Mouse (Mus musculus) liver, embryonic 14.5 days (tissue): ENCODE data around the gene Rph3a. TPM values are rescaled to one million over a fixed set of nuclear protein-coding genes. Genes with fewer than 3 reads are reported as not detected.

Experiments used
- ATAC-seq: fragments of 200-750 bp; cut with Nextera tagmentation; 2 replicates; pipeline ENCODE4 v1.8.0; 2017; ENCODE audit warnings: moderate number of reproducible peaks, mild to moderate bottlenecking, moderate library complexity; ENCODE audit not compliant: insufficient read depth
- DNase-seq, 3 experiments: peaks; one replicate each; pipeline ENCODE4 v3.0.0-alpha.2; 2012 to 2013; ENCODE audit warnings: low read depth in 3 of 3, low spot score in 3 of 3
- H3K27ac ChIP-seq: fragments of 300-500 bp; sonication (generic); 2 replicates; pipeline ENCODE4 v1.5.1; 2014; ENCODE audit warnings: moderate library complexity, mild to moderate bottlenecking, control low read depth, inconsistent platforms
- H3K27me3 ChIP-seq: fragments of 300-500 bp; sonication (generic); 2 replicates; pipeline ENCODE4 v1.6.1; 2014; ENCODE audit warnings: mild to moderate bottlenecking, low read length, moderate library complexity; ENCODE audit not compliant: control insufficient read depth, insufficient read depth
- H3K36me3 ChIP-seq: fragments of 300-500 bp; sonication (generic); replicated peaks from 2 replicates; pipeline ENCODE4 v1.6.1; 2014; ENCODE audit warnings: low read depth; ENCODE audit not compliant: control insufficient read depth, insufficient read depth
- H3K4me1 ChIP-seq, 2 experiments: fragments of 200-500 bp in 1 of 2; fragments of 300-500 bp in 1 of 2; sonication (generic) in 1 of 2; replicated peaks; 2 replicates each; pipeline ENCODE4 v1.6.1; 2012 to 2014; ENCODE audit warnings: antibody characterized with exemption in 1 of 2, inconsistent platforms in 1 of 2, low read length in 1 of 2; ENCODE audit not compliant: control insufficient read depth in 2 of 2, insufficient read depth in 2 of 2
- H3K4me2 ChIP-seq: fragments of 300-500 bp; sonication (generic); 2 replicates; pipeline ENCODE4 v1.6.1; 2014; ENCODE audit warnings: low read depth, mild to moderate bottlenecking, control low read depth, moderate library complexity
- H3K4me3 ChIP-seq, 2 experiments: fragments of 200-500 bp in 1 of 2; fragments of 300-500 bp in 1 of 2; sonication (generic) in 1 of 2; 2 replicates each; pipeline ENCODE4 v1.5.1; 2012 to 2014; ENCODE audit warnings: low read depth in 2 of 2, low read length in 2 of 2, mild to moderate bottlenecking in 2 of 2, control low read depth in 1 of 2, inconsistent platforms in 1 of 2, moderate library complexity in 1 of 2; ENCODE audit not compliant: insufficient read depth in 1 of 2
- H3K9ac ChIP-seq: fragments of 300-500 bp; sonication (generic); replicated peaks from 2 replicates; pipeline ENCODE4 v1.6.1; 2014; ENCODE audit warnings: mild to moderate bottlenecking, control low read depth, moderate library complexity
- H3K9me3 ChIP-seq: fragments of 300-500 bp; sonication (generic); 2 replicates; pipeline ENCODE4 v1.6.1; 2016; ENCODE audit warnings: low read length, mixed read lengths; ENCODE audit not compliant: control insufficient read depth
- CTCF ChIP-seq: IDR thresholded peaks from 2 replicates; pipeline ENCODE4 v1.5.1; 2016; ENCODE audit warnings: antibody characterized with exemption, low read depth, control low read depth
- EP300 ChIP-seq: IDR thresholded peaks from 2 replicates; pipeline ENCODE4 v1.6.1; 2016; ENCODE audit warnings: antibody characterized with exemption, low read depth
- WGBS: fragments of 180-500 bp; shearing (Covaris S2); extraction: QIAGEN DNeasy Blood & Tissue Kit; methylation state at CpG from one replicate; pipeline ENCODE4 v1.1.7; 2014; ENCODE audit not compliant: insufficient replicate concordance; 5-methylcytosine and 5-hydroxymethylcytosine counted together
- polyA plus RNA-seq, 2 experiments: library from polyadenylated mRNA; depleted of rRNA in 1 of 2; stranded (reverse) in 1 of 2; unstranded in 1 of 2; fragments of >200 nt; fragmentation: Nextera tagmentation in 1 of 2; extraction: Ambion mirVana in 1 of 2; gene quantifications; 2 replicates each; pipeline versions ENCODE4 v1.2.1 to v1.2.3; 2012 to 2014

Gene Rph3a
- polyA plus RNA-seq, 2 experiments = not detected

DNA sequence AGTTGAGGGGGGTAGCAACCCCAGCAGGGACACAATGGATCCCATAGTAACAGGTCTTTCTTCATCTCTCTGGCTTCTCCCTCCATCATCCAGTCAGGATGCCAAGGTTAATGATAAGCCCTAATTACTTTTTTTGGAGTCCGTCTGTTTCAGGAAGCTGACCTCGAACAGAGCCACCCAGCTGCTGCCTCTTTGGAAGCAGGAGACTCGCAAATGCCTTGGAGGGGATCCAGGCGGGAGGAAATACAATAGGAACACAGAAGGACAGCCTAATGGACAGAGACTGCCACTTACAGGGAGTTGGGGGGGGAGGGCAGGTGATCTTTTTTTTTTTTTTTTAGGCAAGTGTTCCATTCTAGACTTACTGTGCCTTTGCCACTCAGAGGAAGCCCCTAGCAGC is 40.2 kb downstream of the Rph3a start:
- TF ChIP-seq EP300 (no peak), CTCF (no peak)
- Histone ChIP-seq H3K4me3 (no peak overlapping the region), H3K9me3 (no peaks in the 10 kb centered on the region), H3K4me2 (no peak overlapping the region), H3K4me1 (no peaks in the 10 kb centered on the region), H3K27me3 (no peaks in the 10 kb centered on the region), H3K36me3 (no peaks in the 10 kb centered on the region), H3K9ac (no peak overlapping the region), H3K27ac (no peak overlapping the region)
- DNase-seq = no peak
- ATAC-seq = no peak
- 33% methylated on average over 4 of the region's 4 CpGs for WGBS

DNA sequence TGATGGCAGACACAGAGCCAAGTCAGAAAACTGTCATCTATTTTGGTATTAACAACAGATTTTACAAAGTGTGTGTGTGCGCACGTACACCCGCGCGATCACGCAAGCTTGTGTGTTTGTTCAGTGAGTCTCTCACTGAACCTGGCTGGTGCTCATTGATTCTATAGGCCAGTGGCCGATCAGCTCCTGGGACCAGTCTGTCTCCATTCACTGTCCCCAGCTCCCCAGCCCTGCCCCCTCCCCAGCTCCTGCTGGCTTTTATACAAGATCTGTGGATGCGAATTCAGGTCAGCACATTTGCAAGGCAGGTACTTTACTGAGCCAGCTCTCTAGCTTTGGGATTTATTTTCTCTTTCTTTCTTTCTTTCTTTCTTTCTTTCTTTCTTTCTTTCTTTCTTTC is 41.1 kb downstream of the Rph3a start:
- no peak overlapping the region for H3K4me2 ChIP-seq
- H3K27me3 ChIP-seq = no peaks in the 10 kb centered on the region
- TF ChIP-seq EP300 (no peak), CTCF (no peak)
- 79% methylated on average over 8 of the region's 8 CpGs for WGBS
- DNase-seq (no peak), ATAC-seq (no peak)
- no peaks in the 10 kb centered on the region for H3K36me3 ChIP-seq
- no peaks in the 10 kb centered on the region for H3K9me3 ChIP-seq
- H3K4me3 ChIP-seq = no peak overlapping the region
- no peaks in the 10 kb centered on the region for H3K4me1 ChIP-seq
- H3K27ac ChIP-seq = no peak overlapping the region
- no peak overlapping the region for H3K9ac ChIP-seq

DNA sequence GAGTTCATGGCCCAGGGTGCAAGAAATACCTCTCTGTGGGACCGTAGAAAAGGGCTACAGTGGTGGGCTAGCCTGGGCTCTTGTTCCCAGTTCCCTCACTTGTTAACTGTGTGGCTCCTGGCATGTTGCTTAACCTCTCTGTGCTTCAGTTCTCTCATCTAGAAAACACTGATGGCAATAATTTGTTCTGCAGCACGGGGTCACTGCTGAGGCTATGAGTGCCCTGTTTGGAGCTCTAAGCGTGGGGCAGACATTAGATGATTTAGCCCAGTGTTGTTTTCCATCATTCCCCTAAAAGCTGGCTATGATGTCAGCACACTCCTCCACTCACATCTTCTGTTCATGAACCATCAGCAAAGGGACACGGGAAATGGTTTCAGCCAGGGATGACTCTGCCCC is 41.8 kb downstream of the Rph3a start:
- Histone ChIP-seq H3K4me2 (no peak overlapping the region), H3K27ac (no peak overlapping the region), H3K27me3 (no peaks in the 10 kb centered on the region), H3K9ac (no peak overlapping the region), H3K4me3 (no peak overlapping the region), H3K4me1 (no peaks in the 10 kb centered on the region), H3K36me3 (no peaks in the 10 kb centered on the region), H3K9me3 (no peaks in the 10 kb centered on the region)
- TF ChIP-seq CTCF = no peak
- no peak for TF ChIP-seq EP300
- WGBS = 51% methylated on average over 4 of the region's 4 CpGs
- no peak for ATAC-seq
- DNase-seq = no peak

DNA sequence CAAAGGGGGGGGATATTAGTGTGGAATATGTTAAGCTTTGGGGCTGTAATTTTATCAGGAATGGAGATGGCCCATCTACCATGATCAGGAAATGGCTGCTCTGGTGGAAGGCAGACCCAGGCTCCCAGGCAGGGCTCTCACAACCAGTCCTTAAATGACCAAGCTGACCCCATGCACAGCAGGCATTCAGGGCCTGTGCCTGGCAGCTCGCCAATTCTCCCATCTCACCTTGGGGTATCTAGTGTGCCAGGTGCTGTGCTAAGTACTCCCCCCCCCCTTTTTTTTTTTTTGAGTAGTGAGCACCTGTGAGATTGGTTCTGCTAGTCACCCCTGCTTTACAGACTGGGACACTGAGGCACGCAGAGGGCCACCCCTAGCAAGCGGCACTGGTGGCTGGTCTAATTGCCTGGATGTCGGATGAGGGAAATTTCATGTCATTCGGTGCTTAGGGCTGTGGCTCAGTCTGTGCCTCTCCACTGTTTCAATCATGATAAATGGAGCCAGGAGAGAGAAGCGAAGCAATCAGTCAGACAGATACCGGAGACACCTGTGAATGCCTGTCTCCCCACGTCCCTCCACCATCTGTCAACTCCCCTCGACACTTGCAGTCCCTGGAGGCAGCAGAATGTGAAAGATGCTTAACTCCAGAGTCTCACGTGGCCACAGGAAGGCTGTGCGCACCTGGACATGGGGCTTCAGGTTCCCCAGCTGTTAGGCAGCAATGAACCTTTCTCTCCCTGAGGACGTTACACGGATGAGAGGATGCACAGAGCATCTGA is 42.3 kb downstream of the Rph3a start:
- H3K36me3 ChIP-seq = no peaks in the 10 kb centered on the region
- no peaks in the 10 kb centered on the region for H3K9me3 ChIP-seq
- H3K9ac ChIP-seq = no peak overlapping the region
- no peak for ATAC-seq
- no peak for DNase-seq
- no peak for TF ChIP-seq CTCF
- no peak for TF ChIP-seq EP300
- H3K4me2 ChIP-seq = no peak overlapping the region
- no peaks in the 10 kb centered on the region for H3K4me1 ChIP-seq
- no peak overlapping the region for H3K4me3 ChIP-seq
- H3K27me3 ChIP-seq = no peaks in the 10 kb centered on the region
- H3K27ac ChIP-seq = no peak overlapping the region
- 65% methylated on average over 13 of the region's 13 CpGs for whole genome bisulfite sequencing

DNA sequence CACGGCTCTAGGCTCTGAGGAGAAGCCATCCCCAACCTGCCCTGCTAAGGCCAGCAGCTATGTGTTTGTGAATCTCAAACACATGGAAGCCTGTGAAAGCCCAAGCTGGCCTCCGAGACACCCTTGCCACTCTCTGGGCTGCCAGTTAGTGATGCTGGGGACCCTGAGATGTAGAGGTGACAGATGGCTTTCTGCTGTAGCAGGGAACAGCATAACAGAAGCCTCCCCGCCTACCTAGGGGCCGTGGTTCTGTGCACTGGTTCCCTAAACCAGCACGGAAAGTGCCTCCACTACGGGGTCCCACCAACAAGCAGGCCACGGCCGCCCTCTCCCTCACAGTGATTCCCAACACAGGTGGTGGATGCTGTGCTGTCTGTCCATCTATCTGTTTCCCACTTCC is 43.0 kb downstream of the Rph3a start:
- Histone ChIP-seq H3K27me3 (no peaks in the 10 kb centered on the region), H3K36me3 (no peaks in the 10 kb centered on the region), H3K4me3 (no peak overlapping the region), H3K9me3 (no peaks in the 10 kb centered on the region), H3K27ac (no peak overlapping the region), H3K4me2 (no peak overlapping the region), H3K4me1 (no peaks in the 10 kb centered on the region), H3K9ac (no peak overlapping the region)
- 66% methylated on average over 8 of the region's 8 CpGs for WGBS
- TF ChIP-seq EP300 = no peak
- no peak for TF ChIP-seq CTCF
- ATAC-seq (no peak), DNase-seq (no peak)
